Mouse (Mus musculus) ovary, postnatal 10 days (tissue): Measurements from ENCODE around the gene Rngtt.
A peak's percentile ranks its signal among the peaks of the same experiment; 100 is the strongest.

Source experiments
- DNase-seq: peaks from one replicate; pipeline ENCODE4 v3.0.0; 2022; ENCODE audit warnings: low spot score

Gene Rngtt

DNA sequence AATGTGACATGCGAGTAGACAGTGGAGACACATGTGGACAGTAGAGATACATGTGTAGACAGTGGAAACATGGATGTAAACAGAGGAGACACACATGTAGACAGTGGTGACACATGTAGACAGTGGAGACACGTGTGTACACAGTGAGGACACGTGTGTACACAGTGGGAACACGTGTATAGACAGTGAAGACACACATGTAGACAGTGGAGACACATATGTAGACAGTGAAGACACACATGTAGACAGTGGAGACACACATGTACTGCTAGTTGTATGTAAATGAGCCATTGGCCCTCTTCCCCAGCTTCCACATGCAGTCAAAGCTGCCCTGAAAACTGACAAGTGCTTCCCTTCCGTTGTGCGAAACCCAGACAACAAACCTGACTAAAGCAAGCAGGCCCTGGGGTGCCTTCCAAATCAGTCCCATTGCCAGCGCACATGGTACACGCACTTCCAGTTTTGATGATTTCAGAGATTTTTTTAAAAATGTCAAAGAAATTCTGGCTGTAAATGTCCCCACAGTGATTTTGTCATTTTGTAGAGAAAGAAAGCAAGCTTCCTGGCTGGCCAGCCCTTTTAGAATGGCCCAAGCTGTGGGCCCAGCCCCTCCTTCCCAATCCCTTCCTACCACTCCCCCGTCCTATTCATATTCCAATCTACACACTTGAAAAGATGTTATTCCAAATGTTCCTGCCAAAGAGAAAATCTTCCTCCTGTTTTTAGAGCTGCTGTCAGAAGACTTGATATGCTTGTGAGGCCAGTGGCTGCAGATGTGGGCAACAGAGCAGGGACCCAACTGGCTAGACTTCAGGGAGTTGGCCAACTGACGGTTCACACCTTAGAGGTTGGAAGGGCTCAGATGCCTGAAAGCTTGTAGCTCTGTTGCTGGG is 204.2 kb downstream of the Rngtt start:
- no peak for DNase-seq

DNA sequence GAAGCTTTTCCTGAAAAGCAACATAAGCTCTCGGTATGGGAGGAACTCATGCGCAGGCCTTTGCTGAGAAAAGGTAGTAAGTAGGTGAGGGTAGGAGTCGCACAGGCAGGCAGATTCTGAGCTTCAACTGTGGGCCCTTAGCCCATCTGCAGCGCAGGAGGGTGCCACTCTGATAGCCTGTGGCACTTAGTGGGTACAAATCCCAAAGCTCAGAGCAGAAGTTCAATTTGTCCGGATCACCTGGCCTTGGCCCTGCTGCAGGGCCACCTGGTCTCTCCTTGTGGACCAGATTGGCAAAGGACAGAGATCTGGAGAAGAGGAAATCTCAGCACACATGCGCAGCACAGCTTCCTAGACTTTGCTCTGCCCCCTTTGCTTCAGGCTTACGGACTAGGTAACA is 210.1 kb downstream of the Rngtt start:
- no peak for DNase-seq

DNA sequence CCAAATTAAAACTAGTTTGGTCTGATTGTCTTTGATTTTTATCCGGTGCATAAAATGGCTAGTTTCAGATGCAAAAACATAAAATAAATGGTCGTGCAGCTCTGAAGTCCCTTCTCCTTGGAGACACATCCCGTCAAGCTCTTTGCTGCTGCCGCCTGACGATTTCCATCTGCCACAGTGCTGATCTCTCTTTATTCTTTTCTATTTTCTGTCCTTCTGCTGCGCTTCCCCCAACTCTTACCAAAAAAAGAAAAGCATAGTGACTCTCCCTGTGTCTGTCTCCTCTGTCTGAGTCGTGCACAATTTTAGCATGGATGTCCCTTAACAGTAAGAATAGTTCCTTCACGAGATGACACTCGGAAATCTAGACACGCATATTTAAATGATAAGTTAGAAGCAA is 210.8 kb downstream of the Rngtt start:
- DNase-seq: no peak

DNA sequence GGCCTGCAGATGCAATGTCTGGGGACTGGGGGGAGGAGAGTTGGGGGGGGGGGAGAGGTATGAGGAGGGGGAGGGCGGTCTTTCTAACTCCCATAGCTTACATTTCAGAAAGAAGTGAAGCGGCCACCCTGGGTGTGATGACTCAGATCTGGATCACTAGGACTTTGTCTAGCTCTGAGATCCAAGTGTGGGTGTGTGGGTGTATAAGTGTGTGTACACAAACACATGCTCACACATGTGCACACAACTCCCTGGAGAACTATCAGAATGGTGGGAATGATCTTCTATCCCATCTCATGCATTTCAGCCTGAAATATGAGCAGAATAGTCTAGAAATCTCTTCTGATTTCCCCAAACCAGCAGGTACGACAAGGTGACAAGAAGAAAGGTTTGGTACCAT is 213.7 kb downstream of the Rngtt start:
- DNase-seq: no peak

DNA sequence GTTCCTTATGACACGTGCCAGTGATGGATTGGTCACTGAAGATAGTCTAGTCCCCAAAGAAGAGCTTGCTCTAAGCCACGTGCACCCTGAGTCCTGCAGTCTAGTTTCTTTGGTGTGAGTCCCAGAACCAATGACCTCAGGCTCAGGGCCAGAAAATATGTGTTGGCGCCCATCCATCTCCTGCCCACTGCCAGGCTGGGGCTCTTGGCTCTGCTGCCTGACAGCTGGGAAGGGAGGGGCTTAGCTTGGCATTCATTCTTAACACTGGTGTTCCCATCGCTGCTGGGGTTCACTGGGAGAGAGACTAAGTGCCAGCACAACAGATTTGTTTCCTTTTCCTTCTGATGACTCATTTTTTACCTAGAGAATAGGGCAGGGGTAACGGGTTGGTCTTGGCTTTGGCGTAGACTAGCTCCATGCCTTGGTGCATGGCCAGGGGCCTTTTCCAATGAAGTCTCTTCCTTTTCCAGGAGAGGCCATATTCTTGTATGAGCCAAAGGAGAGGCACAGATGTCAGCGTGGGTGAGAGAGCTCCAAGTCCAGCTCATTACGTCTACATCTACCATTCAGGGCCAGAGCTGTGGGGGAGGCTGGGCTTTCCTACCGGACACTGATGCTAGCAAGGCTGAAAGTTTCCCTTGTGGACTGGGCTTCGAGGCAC is 214.5 kb downstream of the Rngtt start:
- DNase-seq: peak; percentile 26

- DNase-seq: no peak
Observed at GRCm38 (mm10) chr4:33525272-33525671, 215.2 kb downstream of the Rngtt start.

DNA sequence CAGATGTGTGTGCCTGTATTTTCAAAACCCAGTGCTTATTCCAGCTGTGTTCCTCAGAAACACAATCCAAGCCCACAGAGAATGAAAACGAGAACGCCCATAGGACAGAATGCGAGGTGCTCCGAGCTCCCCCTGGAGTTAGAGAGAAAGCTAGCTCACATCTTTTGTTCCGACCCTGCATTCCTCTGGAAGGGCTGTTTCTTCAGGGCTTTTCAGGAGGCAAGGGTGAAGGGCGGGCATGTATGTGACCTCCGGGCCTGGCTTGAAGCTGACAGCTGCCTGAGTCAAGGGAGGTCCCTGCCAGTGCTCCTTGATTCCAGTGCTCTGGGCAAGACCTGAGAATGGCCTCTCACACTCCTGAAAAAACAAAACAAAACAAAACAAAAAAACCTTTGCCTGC is 216.0 kb downstream of the Rngtt start:
- no peak for DNase-seq

- no peak for DNase-seq
Observed at GRCm38 (mm10) chr4:33526675-33527074, 216.6 kb downstream of the Rngtt start.

DNA sequence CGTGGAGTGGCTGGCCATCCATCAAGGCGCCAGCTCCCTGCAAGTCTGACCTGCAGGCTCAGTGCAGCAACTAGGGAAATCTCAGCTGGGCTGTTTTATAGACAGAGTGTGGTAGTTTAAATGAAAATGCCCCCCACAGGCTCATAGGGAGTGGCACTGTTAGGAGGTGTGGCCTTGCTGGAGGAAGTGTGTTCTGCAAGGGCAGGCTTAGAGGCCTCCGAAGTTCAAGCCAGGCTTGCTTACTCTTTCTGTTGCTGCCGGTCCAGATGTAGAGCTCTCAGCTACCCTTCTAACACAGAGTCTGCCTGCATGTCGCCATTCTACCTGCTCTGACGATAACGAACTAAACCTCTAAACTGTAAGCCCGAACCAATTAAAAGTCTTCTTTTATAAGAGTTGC is 222.5 kb downstream of the Rngtt start:
- no peak for DNase-seq

GRCm38 (mm10) chr4:33544755-33545576 is 234.9 kb downstream of the Rngtt start:
- DNase-seq: no peak

GRCm38 (mm10) chr4:33545577-33545879 is 235.4 kb downstream of the Rngtt start:
- no peak for DNase-seq

DNA sequence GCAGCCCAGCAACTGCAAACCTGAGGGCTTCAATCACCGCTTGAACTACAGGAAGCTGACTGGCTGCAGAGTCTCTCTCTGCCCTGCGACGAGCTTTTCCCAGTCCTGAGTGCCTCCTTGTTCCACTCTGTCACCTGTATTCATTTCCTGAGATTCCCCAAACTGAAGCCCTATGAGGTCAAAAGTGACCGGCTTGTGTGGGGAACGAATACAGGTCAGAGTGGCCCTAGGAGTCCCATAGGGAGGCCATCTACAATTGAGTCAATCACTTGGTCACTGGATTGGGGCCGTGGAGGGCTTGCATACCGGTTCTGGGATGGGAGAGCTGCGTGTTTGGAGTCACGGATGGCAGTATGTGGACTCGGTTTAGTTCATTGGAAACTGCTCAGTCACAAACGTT is 236.2 kb downstream of the Rngtt start:
- no peak for DNase-seq

GRCm38 (mm10) chr4:33547315-33547929 is 237.3 kb downstream of the Rngtt start:
- no peak for DNase-seq

DNA sequence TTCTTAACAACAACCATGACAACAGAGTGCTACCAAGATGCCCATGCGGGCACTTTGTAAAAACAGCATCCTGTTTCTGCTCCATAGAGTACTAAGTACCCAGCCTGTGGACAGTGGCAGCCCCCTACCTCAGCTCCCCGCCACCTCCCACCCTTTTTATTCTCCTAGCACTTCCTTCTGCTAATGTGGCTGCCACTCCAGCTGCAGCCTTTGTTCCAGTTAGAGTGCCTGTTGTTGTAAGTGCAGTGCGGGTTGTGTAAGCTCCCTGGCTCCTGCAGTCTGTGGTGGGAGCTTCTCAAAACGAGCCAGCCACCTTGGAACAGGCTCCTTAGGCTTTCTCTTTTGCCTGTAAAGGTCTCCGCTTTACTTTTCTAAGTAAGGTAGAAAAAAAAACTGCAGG is 239.5 kb downstream of the Rngtt start:
- no peak for DNase-seq
